Mouse (Mus musculus): Measurements from ENCODE around the gene Mtmr11.

- TF ChIP-seq CHD2 (IDR thresholded peaks at IDR 0.05; ENCODE audit: low read depth, low read length) (no peak), MAFK (IDR thresholded peaks at IDR 0.05; ENCODE audit: insufficient read depth, low read depth, low read length) (no peak), HCFC1 (IDR thresholded peaks at IDR 0.05; ENCODE audit: borderline replicate concordance, insufficient read depth, low read length) (no peak), ZC3H11A (IDR thresholded peaks at IDR 0.05; ENCODE audit: borderline replicate concordance, low read depth, low read length) (no peak), ZNF384 (IDR thresholded peaks at IDR 0.05; ENCODE audit: low read depth, low read length) (no peak)
These were observed 6.3 kb upstream of the Mtmr11 start for GRCm38 (mm10) chr3:96155501-96155900.
